Mouse (Mus musculus) cerebellum, postnatal 36 days (tissue): ENCODE data around the gene Lrrfip1.

Experiments used
- DNase-seq, 2 experiments: peaks; one replicate each; pipeline ENCODE4 v3.0.0; 2021 to 2022; ENCODE audit warnings: mixed read lengths in 2 of 2

Lrrfip1 gene

GRCm38 (mm10) chr1:90998268-90998890 is at the start of gene Lrrfip1:
Gene Lrrfip1, plus strand, starts transcription at chr1:90998737.
- peak; percentile 47 to 54 for DNase-seq

GRCm38 (mm10) chr1:90949309-90949708 is 49.2 kb upstream of the Lrrfip1 start:
- DNase-seq = no peak

GRCm38 (mm10) chr1:90951670-90952069 is 46.9 kb upstream of the Lrrfip1 start:
- DNase-seq = no peak

GRCm38 (mm10) chr1:90952808-90953207 is 45.7 kb upstream of the Lrrfip1 start, which contains the start of gene Prlh:
Gene Prlh, plus strand, starts transcription at chr1:90953108.
- no peak for DNase-seq

- DNase-seq = no peak
Observed at GRCm38 (mm10) chr1:90953688-90954087, 44.8 kb upstream of the Lrrfip1 start.

GRCm38 (mm10) chr1:90956245-90957096 is 42.1 kb upstream of the Lrrfip1 start:
- peak; percentile 47 to 64 for DNase-seq

GRCm38 (mm10) chr1:90962526-90962925 is 36.0 kb upstream of the Lrrfip1 start:
- no peak for DNase-seq

GRCm38 (mm10) chr1:90962994-90963393 is 35.5 kb upstream of the Lrrfip1 start:
- DNase-seq = no peak

- no peak for DNase-seq
Observed at GRCm38 (mm10) chr1:90967583-90967982, 31.0 kb upstream of the Lrrfip1 start.

GRCm38 (mm10) chr1:90968649-90969048 is 29.9 kb upstream of the Lrrfip1 start:
- no peak for DNase-seq

- DNase-seq = no peak
Observed at GRCm38 (mm10) chr1:90969347-90969784, 29.2 kb upstream of the Lrrfip1 start, which contains the start of gene Rab17. Gene Rab17, minus strand, starts transcription at chr1:90969661.

- no peak for DNase-seq
Observed at GRCm38 (mm10) chr1:90969881-90970390, 28.6 kb upstream of the Lrrfip1 start.

- peak; percentile 93 to 94 for DNase-seq
Observed at GRCm38 (mm10) chr1:90972911-90973573, 25.5 kb upstream of the Lrrfip1 start.

GRCm38 (mm10) chr1:90973574-90973911 is 25.0 kb upstream of the Lrrfip1 start:
- no peak for DNase-seq

- no peak for DNase-seq
Observed at GRCm38 (mm10) chr1:90974906-90975649, 23.5 kb upstream of the Lrrfip1 start.

- no peak for DNase-seq
Observed at GRCm38 (mm10) chr1:90975960-90976359, 22.6 kb upstream of the Lrrfip1 start.

- DNase-seq = no peak
Observed at GRCm38 (mm10) chr1:90980638-90981330, 17.8 kb upstream of the Lrrfip1 start.

GRCm38 (mm10) chr1:90981346-90981745 is 17.2 kb upstream of the Lrrfip1 start:
- DNase-seq = no peak

GRCm38 (mm10) chr1:90995916-90996315 is 2.6 kb upstream of the Lrrfip1 start:
- no peak for DNase-seq

- no peak for DNase-seq
Observed at GRCm38 (mm10) chr1:90997136-90997535, 1.4 kb upstream of the Lrrfip1 start.

GRCm38 (mm10) chr1:90997641-90998040 is 896 bp upstream of the Lrrfip1 start:
- DNase-seq = no peak
